Mouse (Mus musculus) kidney, postnatal 10 days (tissue): ENCODE measurements around the gene Mageb5.
"Not testable (repeated sequence)": the region's sequence is repeated elsewhere in the genome, so short reads cannot be mapped to it uniquely, and the experiment has no call there.

Experiments used
- DNase-seq: peaks from one replicate; pipeline ENCODE4 v3.0.0; 2021; ENCODE audit warnings: mixed read lengths

Gene Mageb5

GRCm38 (mm10) chrX:91782918-91783317 is at the start of gene Mageb5:
Gene Mageb5 (minus strand): TSS chrX:91783018.
- DNase-seq, result not testable (repeated sequence)

- not testable (repeated sequence) for DNase-seq
These were observed 23.1 kb downstream of the Mageb5 start for GRCm38 (mm10) chrX:91759591-91760226.
